In the genomic region with DNA sequence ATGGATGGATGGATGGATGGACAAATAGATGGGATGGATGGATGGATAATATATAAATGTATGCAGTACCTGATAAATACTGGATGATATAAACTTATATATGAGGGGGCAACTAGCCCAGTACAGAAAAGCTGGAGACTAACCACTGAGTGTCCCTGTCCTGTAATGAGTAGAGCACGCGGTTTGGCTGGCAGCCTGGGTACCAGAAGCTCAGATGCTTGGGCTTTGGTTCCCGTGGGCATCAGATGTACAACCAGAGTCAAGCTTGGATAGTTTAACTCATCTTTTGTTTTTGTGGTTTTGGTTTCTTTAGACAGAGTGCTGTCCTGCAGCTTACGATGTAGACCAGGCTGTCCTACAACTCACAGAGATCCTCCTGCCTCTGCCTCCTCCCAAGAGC, we compare ENCODE assay signal across 18 mouse cellular contexts. TPM values are rescaled to one million over a fixed set of nuclear protein-coding genes. Genes with fewer than 3 reads are reported as not detected.
A peak's percentile ranks its signal among the peaks of the same experiment; 100 is the strongest.
DNase-seq lines count a peak whose midpoint lies in the region; TF ChIP-seq lines count a peak whose summit lies in the region.
"Had no signal": no experiment of that assay in that cellular context is flagged by ENCODE, and none has a peak within 500 bp of the region (broad histone marks: within the 10 kb centered on the region; RNA-seq: fewer than 3 reads in every experiment).

No protein-coding gene starts in this region.

- H3K9ac ChIP-seq in CH12.LX (ENCODE audit: insufficient read depth, low read depth), result no peak overlapping the region

- H3K4me1 ChIP-seq in CH12.LX (ENCODE audit: control insufficient read depth in 1 of 2, insufficient read depth in 2 of 2), result peaks cover 13 to 25% of the 10 kb centered on the region in 2 experiments
- peaks cover 34% of the 10 kb centered on the region for H3K4me1 ChIP-seq in heart, embryonic 10.5 days

- no peaks in the 10 kb centered on the region for H3K9me3 ChIP-seq in CH12.LX (replicated peaks; ENCODE audit: low read length)
- H3K9me3 ChIP-seq in heart, embryonic 10.5 days, result no peaks in the 10 kb centered on the region
- H3K9me3 ChIP-seq: G1E had no signal

- H3K79me2 ChIP-seq in CH12.LX (replicated peaks; ENCODE audit: control insufficient read depth, extremely low read depth, insufficient read depth, poor library complexity, severe bottlenecking), result no peaks in the 10 kb centered on the region

- no peak overlapping the region for H3K4me3 ChIP-seq in CH12.LX (replicated peaks in 1 of 3; ENCODE audit: low read depth in 2 of 3, low read length in 2 of 3, poor library complexity in 1 of 3)
- no peak overlapping the region for H3K4me3 ChIP-seq in heart, embryonic 10.5 days

- H3K27ac ChIP-seq in CH12.LX (ENCODE audit: insufficient read depth, low read depth), result no peak overlapping the region
- H3K27ac ChIP-seq in heart, embryonic 10.5 days, result no peak overlapping the region

- WGBS in heart, embryonic 10.5 days, result 89% methylated on average over 4 of the region's 4 CpGs

- no peak for TF ChIP-seq RAD21 in CH12.LX (IDR thresholded peaks at IDR 0.05; ENCODE audit: low read depth, low read length)

- no peak overlapping the region for H3K4me2 ChIP-seq in CH12.LX (ENCODE audit: insufficient read depth, low read depth, poor library complexity, severe bottlenecking)

- TF ChIP-seq POLR2A in CH12.LX (IDR thresholded peaks at IDR 0.05; ENCODE audit: low read depth, low read length), result no peak

- peak; percentile 64 for DNase-seq in CH12.LX (ENCODE audit: extremely low read depth)
- DNase-seq in heart, embryonic 10.5 days (ENCODE audit: low spot score), result no peak
- DNase-seq: adrenal gland, adult 2 months; adrenal gland, adult 8-10 months; adrenal gland, postnatal 10 days; adrenal gland, postnatal 14 days; adrenal gland, postnatal 25 days; adrenal gland, postnatal 36 days; B cell, adult 2 months; cerebellum, adult 11 months; cerebellum, adult 11-12 months; cerebellum, adult 18-20 months; cerebellum, adult 2 months; cerebellum, adult 8-10 months had no signal

- in situ Hi-C loops in CH12.LX (cut with MboI; ENCODE audit: low pct_ligation_motif_present, low pct_unique_long_range_greater_than_20kb, low sequenced_read_pairs), result no loop called here

- H3K27me3 ChIP-seq in CH12.LX (replicated peaks), result peaks cover 51% of the 10 kb centered on the region
- H3K27me3 ChIP-seq in heart, embryonic 10.5 days (ENCODE audit: insufficient read depth, poor library complexity, severe bottlenecking), result peaks cover 8% of the 10 kb centered on the region; the same call in 1 of the 2 replicates
- H3K27me3 ChIP-seq: Patski had no signal

- dilution Hi-C loops in CH12.LX (cut with MboI; ENCODE audit: extremely low pct_ligation_motif_present, extremely low pct_unique_long_range_greater_than_20kb, low sequenced_read_pairs), result no loop called here

- peak; percentile 86 for TF ChIP-seq EP300 in CH12.LX (IDR thresholded peaks at IDR 0.05; ENCODE audit: low read length)

- no peaks in the 10 kb centered on the region for H3K36me3 ChIP-seq in CH12.LX (replicated peaks in 1 of 2; ENCODE audit: control insufficient read depth in 1 of 2, insufficient read depth in 1 of 2, low read length in 1 of 2)
- H3K36me3 ChIP-seq in heart, embryonic 10.5 days, result peaks cover 7% of the 10 kb centered on the region; the same call in 1 of the 2 replicates
- H3K36me3 ChIP-seq: G1E had no signal

- no peak for TF ChIP-seq CTCF in CH12.LX (conservative IDR thresholded peaks at IDR 0.05 in 1 of 2, IDR thresholded peaks at IDR 0.05 in 1 of 2; ENCODE audit: low read depth in 2 of 2, low read length in 2 of 2)

TF ChIP-seq in CH12.LX, 34 proteins besides CTCF, POLR2A, EP300 and RAD21:
- 0 out of 2 replicates have a peak, but pooled peaks have one; percentile 63 for TF ChIP-seq RCOR1 (conservative IDR thresholded peaks at IDR 0.05; ENCODE audit: low read depth, low read length)
- peak; percentile 49; the same call in 1 of the 2 replicates for TF ChIP-seq MAX (IDR thresholded peaks at IDR 0.05; ENCODE audit: low read length)
- TF ChIP-seq TCF12 (IDR thresholded peaks at IDR 0.05; ENCODE audit: low read depth, low read length), result peak; percentile 75
- no peak for TF ChIP-seq GABPA (IDR thresholded peaks at IDR 0.05; ENCODE audit: insufficient replicate concordance, low read depth, low read length)
- TF ChIP-seq TBP (conservative IDR thresholded peaks at IDR 0.05; ENCODE audit: low read depth, low read length), result no peak
- no peak for TF ChIP-seq UBTF (IDR thresholded peaks at IDR 0.05; ENCODE audit: low read depth, low read length)
- 0 out of 2 replicates have a peak, but pooled peaks have one; percentile 12 for TF ChIP-seq JUN (IDR thresholded peaks at IDR 0.05; ENCODE audit: insufficient read depth, low read depth, low read length)
- 0 out of 2 replicates have a peak, but pooled peaks have one; percentile 35 for TF ChIP-seq ETS1 (conservative IDR thresholded peaks at IDR 0.05; ENCODE audit: low read depth, low read length)
- peak; percentile 67; the same call in 1 of the 2 replicates for TF ChIP-seq MYC (IDR thresholded peaks at IDR 0.05; ENCODE audit: low read depth, low read length)
- TF ChIP-seq JUND (conservative IDR thresholded peaks at IDR 0.05; ENCODE audit: low read depth, low read length), result 0 out of 2 replicates have a peak, but pooled peaks have one; percentile 30
- peak; percentile 55; the same call in 1 of the 2 replicates for TF ChIP-seq BHLHE40 (IDR thresholded peaks at IDR 0.05; ENCODE audit: low read depth, low read length)
- TF ChIP-seq IRF4 (IDR thresholded peaks at IDR 0.05; ENCODE audit: low read depth, low read length), result peak; percentile 76; the same call in 1 of the 2 replicates

RNA-seq across cellular contexts. Expression of a gene that starts 16.0 kb away (rescaled TPM):
- not detected in 2 replicates for total RNA-seq in CH12.LX (2012; rRNA removed)
- total RNA-seq in CH12.LX (2014; rRNA removed), result not detected in 2 replicates
- polyA plus RNA-seq in CH12.LX (2012; ENCODE audit: insufficient read length, low read depth), result not detected in 2 replicates
- 35.6 and 47.2 TPM in 2 replicates for polyA plus RNA-seq in heart, embryonic 10.5 days (2016; fragmentation: Nextera tagmentation; extraction: Ambion mirVana)
- total RNA-seq: MEL had no signal
- polyA plus RNA-seq: G1E had no signal

RNA-seq across cellular contexts. Expression of a gene that starts 20.9 kb away (rescaled TPM):
- total RNA-seq in CH12.LX (2012; rRNA removed) (6.6 and 7.2 TPM in 2 replicates), CH12.LX (2014; rRNA removed) (3.3 and 4.1 TPM in 2 replicates)
- 1.8 and 2.8 TPM in 2 replicates for polyA plus RNA-seq in CH12.LX (2012; ENCODE audit: insufficient read length, low read depth)
- 14.6 and 18.7 TPM in 2 replicates for polyA plus RNA-seq in heart, embryonic 10.5 days (2016; fragmentation: Nextera tagmentation; extraction: Ambion mirVana)

RNA-seq across cellular contexts. Expression of a gene that starts 47.2 kb away (rescaled TPM):
- total RNA-seq in CH12.LX (2012; rRNA removed) (65.6 and 86.6 TPM in 2 replicates), CH12.LX (2014; rRNA removed) (117 and 137 TPM in 2 replicates)
- 130 and 183 TPM in 2 replicates for polyA plus RNA-seq in CH12.LX (2012; ENCODE audit: insufficient read length, low read depth)
- 126 and 148 TPM in 2 replicates for polyA plus RNA-seq in heart, embryonic 10.5 days (2016; fragmentation: Nextera tagmentation; extraction: Ambion mirVana)

RNA-seq across cellular contexts. Expression of a gene that starts 57.4 kb away (rescaled TPM):
- 0.08 TPM in 2 replicates for total RNA-seq in CH12.LX (2012; rRNA removed)
- total RNA-seq in CH12.LX (2014; rRNA removed), result not detected in 2 replicates
- polyA plus RNA-seq in CH12.LX (2012; ENCODE audit: insufficient read length, low read depth), result 0.07 TPM in 1 of 2 replicates, not detected in the other
- 3.4 and 3.7 TPM in 2 replicates for polyA plus RNA-seq in heart, embryonic 10.5 days (2016; fragmentation: Nextera tagmentation; extraction: Ambion mirVana)
- polyA plus RNA-seq: CD4-positive, CD25-positive, alpha-beta regulatory T cell, adult 4 months had no signal

Comparison
In these comparisons a context has a peak if more than half of its experiments do, and no peak if none do; other contexts are left out.
1. RNA of a gene that starts 16.0 kb away (polyA plus RNA-seq): 35.6 to 47.2 TPM in heart, embryonic 10.5 days; not detected in CH12.LX; every median in the first group is over 10 times any median in the second.